Mouse (Mus musculus): ENCODE measurements around the gene Pmpcb. TPM values are rescaled to one million over a fixed set of nuclear protein-coding genes. Genes with fewer than 3 reads are reported as not detected.

The Pmpcb gene
- polyA plus RNA-seq, 1 experiment from 2014 or later, result 108 TPM

DNA sequence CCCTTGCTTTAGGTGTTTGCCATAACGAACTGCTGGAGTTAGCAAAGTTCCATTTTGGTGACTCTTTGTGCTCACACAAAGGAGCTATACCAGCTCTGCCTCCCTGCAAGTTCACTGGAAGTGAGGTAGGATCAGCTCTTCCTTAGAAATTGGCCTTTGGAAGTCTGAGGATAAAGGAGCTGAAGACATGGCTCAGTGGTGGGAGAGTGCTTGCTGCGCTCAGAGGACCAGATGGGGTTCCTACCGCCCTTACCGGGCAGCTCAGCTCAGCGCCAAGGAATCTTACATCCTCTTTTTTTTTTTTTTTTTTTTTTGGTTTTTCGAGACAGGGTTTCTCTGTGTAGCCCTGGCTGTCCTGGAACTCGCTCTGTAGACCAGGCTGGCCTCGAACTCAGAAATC is 9.0 kb downstream of the Pmpcb start:
- Histone ChIP-seq H3K9me3 (replicated peaks; ENCODE audit: control insufficient read depth, low read length) (no peaks in the 10 kb centered on the region), H3K27ac (replicated peaks; ENCODE audit: low read depth, low read length) (no peak overlapping the region), H3K4me2 (ENCODE audit: low read depth, low read length) (no peak overlapping the region), H3K4me3 (ENCODE audit: low read depth, low read length) (no peak overlapping the region), H3K4me1 (ENCODE audit: control insufficient read depth, insufficient read depth, low read length) (no peaks in the 10 kb centered on the region), H3K9ac (replicated peaks; ENCODE audit: low read length) (no peak overlapping the region), H3K27me3 (ENCODE audit: control insufficient read depth, insufficient read depth, low read length) (no peaks in the 10 kb centered on the region), H3K36me3 (replicated peaks; ENCODE audit: control insufficient read depth, insufficient read depth, low read depth, low read length) (peaks cover 5% of the 10 kb centered on the region)
- ATAC-seq (replicated peaks; ENCODE audit: insufficient number of reproducible peaks, low FRiP score, low TSS enrichment, low read depth) (no peak), DNase-seq (ENCODE audit: low spot score) (no peak)
- WGBS, result 89% methylated on average over 5 of the region's 8 CpGs

DNA sequence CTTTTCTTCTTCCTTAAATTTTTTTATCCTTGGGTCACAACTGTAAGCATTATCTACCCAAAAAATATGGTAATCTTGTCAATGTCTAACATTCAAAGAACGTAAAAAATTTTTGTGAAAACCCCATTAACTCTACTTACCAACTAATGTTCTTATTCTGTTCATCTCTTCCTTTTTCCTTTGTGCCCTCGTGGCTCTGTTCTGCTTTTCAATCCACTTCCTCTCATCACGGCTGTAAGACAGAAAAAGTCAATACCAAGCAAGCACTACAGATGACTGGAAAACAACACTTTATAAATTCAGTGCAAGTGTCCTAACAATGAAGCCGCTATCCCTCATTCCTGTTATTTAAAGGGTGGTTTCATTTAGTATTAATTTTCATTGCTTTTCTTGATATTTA is 31.6 kb downstream of the Pmpcb start:
- Histone ChIP-seq H3K4me2 (ENCODE audit: low read depth, low read length) (no peak overlapping the region), H3K9ac (replicated peaks; ENCODE audit: low read length) (no peak overlapping the region), H3K4me1 (ENCODE audit: control insufficient read depth, insufficient read depth, low read length) (no peaks in the 10 kb centered on the region), H3K9me3 (replicated peaks; ENCODE audit: control insufficient read depth, low read length) (no peaks in the 10 kb centered on the region), H3K4me3 (ENCODE audit: low read depth, low read length) (no peak overlapping the region), H3K27me3 (ENCODE audit: control insufficient read depth, insufficient read depth, low read length) (no peaks in the 10 kb centered on the region), H3K36me3 (replicated peaks; ENCODE audit: control insufficient read depth, insufficient read depth, low read depth, low read length) (peaks cover 7% of the 10 kb centered on the region), H3K27ac (replicated peaks; ENCODE audit: low read depth, low read length) (no peak overlapping the region)
- no peak for ATAC-seq (replicated peaks; ENCODE audit: insufficient number of reproducible peaks, low FRiP score, low TSS enrichment, low read depth)
- WGBS, result 94% methylated on average over 4 of the region's 4 CpGs
- no peak for DNase-seq (ENCODE audit: low spot score)

DNA sequence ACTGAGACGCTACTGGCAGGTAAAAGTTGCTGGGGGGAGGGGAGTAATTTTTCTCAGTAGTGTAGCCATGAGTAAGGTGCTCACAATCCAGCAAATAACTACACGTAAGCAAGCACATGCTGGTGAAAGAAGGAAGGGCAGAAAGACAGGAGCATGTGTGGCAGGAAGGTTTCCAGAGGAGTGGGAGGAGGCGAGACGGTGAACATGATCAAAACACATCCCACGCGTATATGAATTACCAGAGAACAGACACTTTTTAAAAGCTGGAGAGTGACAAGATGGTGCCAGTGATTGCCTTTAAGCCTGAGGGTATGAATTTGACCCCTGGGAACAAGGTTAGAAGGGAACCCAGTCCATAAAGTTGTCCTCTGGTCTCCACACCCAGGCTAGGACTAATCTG is 32.9 kb downstream of the Pmpcb start:
- peaks cover 11% of the 10 kb centered on the region for H3K36me3 ChIP-seq (replicated peaks; ENCODE audit: control insufficient read depth, insufficient read depth, low read depth, low read length)
- DNase-seq (ENCODE audit: low spot score), result no peak
- H3K27ac ChIP-seq (replicated peaks; ENCODE audit: low read depth, low read length), result no peak overlapping the region
- no peak overlapping the region for H3K9ac ChIP-seq (replicated peaks; ENCODE audit: low read length)
- ATAC-seq (replicated peaks; ENCODE audit: insufficient number of reproducible peaks, low FRiP score, low TSS enrichment, low read depth), result no peak
- no peaks in the 10 kb centered on the region for H3K4me1 ChIP-seq (ENCODE audit: control insufficient read depth, insufficient read depth, low read length)
- H3K4me3 ChIP-seq (ENCODE audit: low read depth, low read length), result no peak overlapping the region
- H3K27me3 ChIP-seq (ENCODE audit: control insufficient read depth, insufficient read depth, low read length), result no peaks in the 10 kb centered on the region
- H3K4me2 ChIP-seq (ENCODE audit: low read depth, low read length), result no peak overlapping the region
- H3K9me3 ChIP-seq (replicated peaks; ENCODE audit: control insufficient read depth, low read length), result no peaks in the 10 kb centered on the region
- 96% methylated on average over 6 of the region's 6 CpGs for WGBS

DNA sequence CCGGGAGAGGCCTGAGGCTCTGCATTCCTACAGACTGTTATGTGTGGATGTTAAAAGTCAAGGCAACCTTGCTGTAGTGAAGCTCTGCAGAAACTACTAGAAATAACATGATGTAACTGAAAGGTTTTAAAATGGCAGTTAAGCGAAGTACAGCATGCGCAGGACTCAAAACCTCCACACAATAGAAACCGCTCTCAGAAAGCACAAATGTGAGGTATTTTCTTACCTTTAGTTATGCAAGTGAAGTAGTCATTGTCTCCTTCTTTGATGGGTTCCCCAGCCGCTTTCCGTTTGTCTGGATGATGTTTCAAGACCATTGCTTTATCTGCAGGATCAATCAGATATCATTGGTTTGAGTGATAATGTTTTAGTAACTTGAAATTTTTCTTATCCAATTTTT is 39.5 kb downstream of the Pmpcb start:
- H3K4me1 ChIP-seq (ENCODE audit: control insufficient read depth, insufficient read depth, low read length), result no peaks in the 10 kb centered on the region
- H3K9ac ChIP-seq (replicated peaks; ENCODE audit: low read length), result no peak overlapping the region
- H3K4me2 ChIP-seq (ENCODE audit: low read depth, low read length), result no peak overlapping the region
- WGBS, result 94% methylated on average over 6 of the region's 6 CpGs
- no peak overlapping the region for H3K4me3 ChIP-seq (ENCODE audit: low read depth, low read length)
- no peak overlapping the region for H3K27ac ChIP-seq (replicated peaks; ENCODE audit: low read depth, low read length)
- DNase-seq (ENCODE audit: low spot score) (no peak), ATAC-seq (replicated peaks; ENCODE audit: insufficient number of reproducible peaks, low FRiP score, low TSS enrichment, low read depth) (no peak)
- no peaks in the 10 kb centered on the region for H3K27me3 ChIP-seq (ENCODE audit: control insufficient read depth, insufficient read depth, low read length)
- no peaks in the 10 kb centered on the region for H3K9me3 ChIP-seq (replicated peaks; ENCODE audit: control insufficient read depth, low read length)
- peaks cover 8% of the 10 kb centered on the region for H3K36me3 ChIP-seq (replicated peaks; ENCODE audit: control insufficient read depth, insufficient read depth, low read depth, low read length)

DNA sequence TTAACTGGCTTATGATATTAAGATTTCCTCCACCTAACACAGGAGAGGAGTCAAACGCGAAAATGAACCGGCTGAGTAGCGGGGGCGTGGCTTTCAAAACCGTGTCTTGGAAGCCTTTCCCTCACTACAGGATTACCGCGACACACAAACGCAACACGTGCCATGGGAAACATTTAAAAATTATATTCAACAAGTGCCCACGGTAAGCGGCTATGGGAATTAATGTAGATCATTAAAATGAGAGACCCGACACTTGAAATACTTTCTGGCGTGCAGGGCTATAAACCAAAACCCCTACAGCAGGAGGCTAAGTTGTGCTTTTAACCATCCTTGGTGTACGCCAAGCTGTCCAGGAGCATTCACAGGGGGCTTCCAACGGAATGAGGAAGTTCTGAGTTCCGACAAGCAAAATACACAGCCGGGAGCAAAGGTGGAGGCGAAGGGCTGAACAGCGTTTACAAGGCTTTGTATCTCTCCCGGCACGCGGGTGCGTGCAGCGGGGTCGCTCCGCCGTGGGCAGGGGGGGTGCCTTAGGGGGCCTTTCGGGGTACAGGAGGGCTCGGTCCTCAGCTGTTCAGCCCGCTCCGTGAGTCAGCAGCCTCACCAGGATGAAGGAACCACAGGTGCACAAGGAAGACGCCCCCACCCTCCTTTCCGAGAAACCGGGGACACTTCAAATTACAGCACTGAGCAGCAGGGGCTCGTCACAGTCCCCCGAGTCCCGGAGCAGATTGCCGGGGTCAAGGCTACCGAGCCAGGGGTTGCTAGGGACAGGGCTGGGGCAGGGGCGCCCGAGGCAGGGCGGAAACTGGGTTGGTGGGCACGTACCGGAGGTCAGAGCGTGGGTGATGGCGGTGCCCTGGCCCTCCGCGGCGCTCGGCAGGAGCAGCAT is 47.5 kb downstream of the Pmpcb start:
- H3K27me3 ChIP-seq (ENCODE audit: control insufficient read depth, insufficient read depth, low read length), result no peaks in the 10 kb centered on the region
- peak overlapping the region; percentile 75 for H3K9ac ChIP-seq (replicated peaks; ENCODE audit: low read length)
- no peaks in the 10 kb centered on the region for H3K9me3 ChIP-seq (replicated peaks; ENCODE audit: control insufficient read depth, low read length)
- H3K27ac ChIP-seq (replicated peaks; ENCODE audit: low read depth, low read length), result no peak overlapping the region; the same call in 1 of the 2 replicates
- H3K36me3 ChIP-seq (replicated peaks; ENCODE audit: control insufficient read depth, insufficient read depth, low read depth, low read length), result peaks cover 2% of the 10 kb centered on the region; the same call in 1 of the 2 replicates
- DNase-seq (ENCODE audit: low spot score), result peak; percentile 51
- no peaks in the 10 kb centered on the region for H3K4me1 ChIP-seq (ENCODE audit: control insufficient read depth, insufficient read depth, low read length)
- H3K4me3 ChIP-seq (ENCODE audit: low read depth, low read length), result peak overlapping the region; percentile 73
- peak; percentile 85 for ATAC-seq (replicated peaks; ENCODE audit: insufficient number of reproducible peaks, low FRiP score, low TSS enrichment, low read depth)
- peak overlapping the region; percentile 86 for H3K4me2 ChIP-seq (ENCODE audit: low read depth, low read length)
- WGBS, result under 1% methylated on average over 51 of the region's 51 CpGs

DNA sequence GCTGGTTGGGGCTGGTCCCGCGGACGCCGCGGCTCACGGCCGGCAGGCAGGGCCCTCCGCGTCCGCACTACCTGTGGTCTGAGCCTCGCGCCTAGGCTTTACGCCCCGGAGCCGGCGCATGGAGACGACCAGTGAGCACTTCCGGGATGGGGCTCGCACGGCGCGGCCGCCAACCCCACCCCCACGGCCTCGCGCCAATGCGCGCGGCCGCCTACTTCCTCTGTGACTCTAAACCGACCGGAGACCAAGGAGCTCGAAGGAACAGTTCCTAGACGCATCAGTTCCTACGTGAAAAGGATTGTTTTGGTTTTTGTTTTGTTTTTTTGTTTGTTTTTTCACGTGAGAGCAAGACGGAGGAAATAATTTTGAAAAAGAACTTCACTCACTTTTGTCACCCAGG is 48.1 kb downstream of the Pmpcb start, which contains the start of the genes Dnajc2 and Psmc2:
Dnajc2 (minus strand) TSS at position 199 of the 400 bp plus-strand sequence.
Psmc2 (plus strand) TSS at position 231 of the 400 bp plus-strand sequence.
- Histone ChIP-seq H3K9me3 (replicated peaks; ENCODE audit: control insufficient read depth, low read length) (no peaks in the 10 kb centered on the region), H3K27me3 (ENCODE audit: control insufficient read depth, insufficient read depth, low read length) (no peaks in the 10 kb centered on the region), H3K4me2 (ENCODE audit: low read depth, low read length) (peak within 1 kb of the TSS; percentile 86), H3K27ac (replicated peaks; ENCODE audit: low read depth, low read length) (no peak within 1 kb of the TSS; the same call in 1 of the 2 replicates), H3K4me1 (ENCODE audit: control insufficient read depth, insufficient read depth, low read length) (no peaks in the 10 kb centered on the region), H3K9ac (replicated peaks; ENCODE audit: low read length) (peak within 1 kb of the TSS; percentile 75), H3K4me3 (ENCODE audit: low read depth, low read length) (peak within 1 kb of the TSS; percentile 73), H3K36me3 (replicated peaks; ENCODE audit: control insufficient read depth, insufficient read depth, low read depth, low read length) (peaks cover 2% of the 10 kb centered on the region; the same call in 1 of the 2 replicates)
- under 1% methylated on average over 37 of the region's 37 CpGs for WGBS
- peak; percentile 92 for DNase-seq (ENCODE audit: low spot score)
- ATAC-seq (replicated peaks; ENCODE audit: insufficient number of reproducible peaks, low FRiP score, low TSS enrichment, low read depth), result peak; percentile 96

DNA sequence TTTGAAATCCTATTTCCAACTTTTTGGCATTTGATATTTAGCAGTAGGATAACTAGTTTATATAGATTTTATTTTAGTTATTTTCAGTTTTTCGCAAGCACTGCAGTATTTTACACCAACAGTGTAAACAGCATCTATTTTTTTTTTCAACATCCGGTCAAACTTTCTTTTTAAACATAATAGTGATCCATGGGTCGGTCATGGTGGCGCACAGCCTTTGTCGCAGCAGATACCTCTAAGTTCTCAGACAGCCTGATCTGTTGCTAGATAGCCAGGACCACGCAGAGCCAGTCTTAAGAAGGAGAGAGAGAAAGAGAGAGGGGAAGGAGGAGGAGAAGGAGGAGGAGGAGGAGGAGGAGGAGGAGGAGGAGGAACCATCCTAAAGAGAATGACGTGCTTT is 48.8 kb downstream of the Pmpcb start:
- no peak overlapping the region for H3K27ac ChIP-seq (replicated peaks; ENCODE audit: low read depth, low read length)
- H3K4me3 ChIP-seq (ENCODE audit: low read depth, low read length), result no peak overlapping the region
- no peaks in the 10 kb centered on the region for H3K27me3 ChIP-seq (ENCODE audit: control insufficient read depth, insufficient read depth, low read length)
- H3K4me2 ChIP-seq (ENCODE audit: low read depth, low read length), result no peak overlapping the region; the same call in 1 of the 2 replicates
- no peaks in the 10 kb centered on the region for H3K4me1 ChIP-seq (ENCODE audit: control insufficient read depth, insufficient read depth, low read length)
- ATAC-seq (replicated peaks; ENCODE audit: insufficient number of reproducible peaks, low FRiP score, low TSS enrichment, low read depth), result no peak
- peaks cover 2% of the 10 kb centered on the region; the same call in 1 of the 2 replicates for H3K36me3 ChIP-seq (replicated peaks; ENCODE audit: control insufficient read depth, insufficient read depth, low read depth, low read length)
- no peak overlapping the region for H3K9ac ChIP-seq (replicated peaks; ENCODE audit: low read length)
- WGBS, result 81% methylated on average over 7 of the region's 7 CpGs
- DNase-seq (ENCODE audit: low spot score), result no peak
- no peaks in the 10 kb centered on the region for H3K9me3 ChIP-seq (replicated peaks; ENCODE audit: control insufficient read depth, low read length)
